In genomic region chr4:46442501-46442900, GRCm38 (mm10) we compare ENCODE assay signal across 24 mouse cellular contexts. TPM values are rescaled to one million over a fixed set of nuclear protein-coding genes. Genes with fewer than 3 reads are reported as not detected.
DNase-seq lines count a peak whose midpoint lies in the region; ATAC-seq lines count a peak whose summit lies in the region.
"Had no signal": no experiment of that assay in that cellular context is flagged by ENCODE, and none has a peak within 500 bp of the region (broad histone marks: within the 10 kb centered on the region; RNA-seq: fewer than 3 reads in every experiment).

No protein-coding gene starts in this region.

- peak overlapping the region; percentile 32 for H3K27ac ChIP-seq in liver, embryonic 12.5 days
- no peak overlapping the region for H3K27ac ChIP-seq in liver, embryonic 11.5 days (ENCODE audit: low read depth, low read length)
- H3K27ac ChIP-seq: heart, embryonic 15.5 days; hindbrain, embryonic 12.5 days; intestine, embryonic 15.5 days; kidney, postnatal 0 days; layer of hippocampus, adult 2 months; limb, embryonic 12.5 days; midbrain, embryonic 13.5 days had no signal

- H3K36me3 ChIP-seq in liver, embryonic 12.5 days = no peaks in the 10 kb centered on the region
- no peaks in the 10 kb centered on the region for H3K36me3 ChIP-seq in liver, embryonic 11.5 days (ENCODE audit: control insufficient read depth, insufficient read depth, low read length)
- H3K36me3 ChIP-seq: heart, embryonic 15.5 days; hindbrain, embryonic 12.5 days; intestine, embryonic 15.5 days; limb, embryonic 12.5 days; midbrain, embryonic 13.5 days had no signal

- H3K4me1 ChIP-seq in liver, embryonic 12.5 days = peaks cover 49% of the 10 kb centered on the region
- peaks cover 11% of the 10 kb centered on the region; the same call in 1 of the 2 replicates for H3K4me1 ChIP-seq in liver, embryonic 11.5 days (replicated peaks; ENCODE audit: control insufficient read depth, insufficient read depth, low read length)
- H3K4me1 ChIP-seq: heart, embryonic 15.5 days; hindbrain, embryonic 12.5 days; intestine, embryonic 15.5 days; limb, embryonic 12.5 days; midbrain, embryonic 13.5 days had no signal

- DNase-seq in liver, embryonic 11.5 days (ENCODE audit: low spot score) = no peak
- peak; percentile 41 to 60 for DNase-seq in CD8-positive naive resting alpha-beta T cell, adult 2 months (ENCODE audit: low read depth in 2 of 2, low spot score in 2 of 2)
- peak; percentile 79 to 91 for DNase-seq in natural killer cell, adult 2 months (ENCODE audit: low spot score in 2 of 2)
- DNase-seq in kidney, adult 9 months = no peak
- DNase-seq in right cerebral cortex, postnatal 14 days = no peak
- DNase-seq in cerebellum, adult 9-10 months = no peak
- DNase-seq: cerebellum, postnatal 25 days; heart, adult 11 months; lung, adult 2 months; lung, postnatal 4 days; right cerebral cortex, adult 18-20 months; spleen, adult 18-20 months had no signal

- WGBS in liver, embryonic 12.5 days (ENCODE audit: insufficient replicate concordance) = 61% methylated on average over 4 of the region's 4 CpGs
- WGBS in liver, embryonic 11.5 days = 68% methylated on average over 4 of the region's 4 CpGs

- no peaks in the 10 kb centered on the region for H3K9me3 ChIP-seq in liver, embryonic 12.5 days (replicated peaks)
- no peaks in the 10 kb centered on the region for H3K9me3 ChIP-seq in liver, embryonic 11.5 days (ENCODE audit: control insufficient read depth, low read length)
- H3K9me3 ChIP-seq: heart, embryonic 15.5 days; hindbrain, embryonic 12.5 days; intestine, embryonic 15.5 days; limb, embryonic 12.5 days; midbrain, embryonic 13.5 days had no signal

- H3K4me3 ChIP-seq in liver, embryonic 12.5 days = no peak overlapping the region
- no peak overlapping the region for H3K4me3 ChIP-seq in liver, embryonic 11.5 days (ENCODE audit: low read depth, low read length)
- H3K4me3 ChIP-seq: heart, embryonic 15.5 days; hindbrain, embryonic 12.5 days; intestine, embryonic 15.5 days; layer of hippocampus, adult 2 months; limb, embryonic 12.5 days; midbrain, embryonic 13.5 days had no signal

- 0 out of 2 replicates have a peak, but pooled peaks have one; percentile 33 for ATAC-seq in liver, embryonic 12.5 days
- no peak for ATAC-seq in liver, embryonic 11.5 days (replicated peaks; ENCODE audit: low FRiP score)
- peak; percentile 53 to 77 for ATAC-seq in hematopoietic stem cell, adult 5-6 weeks (replicated peaks in 1 of 2; ENCODE audit: insufficient read depth in 1 of 2, low FRiP score in 2 of 2, low TSS enrichment in 1 of 2, low read depth in 1 of 2, poor library complexity in 2 of 2, severe bottlenecking in 2 of 2)
- ATAC-seq: forebrain, embryonic 14.5 days; intestine, embryonic 15.5 days; midbrain, embryonic 13.5 days had no signal

- H3K9ac ChIP-seq in liver, embryonic 12.5 days = peak overlapping the region; percentile 12; the same call in 1 of the 2 replicates
- no peak overlapping the region for H3K9ac ChIP-seq in liver, embryonic 11.5 days (ENCODE audit: low read depth, low read length)
- H3K9ac ChIP-seq: heart, embryonic 15.5 days; hindbrain, embryonic 12.5 days; intestine, embryonic 15.5 days; limb, embryonic 12.5 days; midbrain, embryonic 13.5 days had no signal

- no peaks in the 10 kb centered on the region for H3K27me3 ChIP-seq in liver, embryonic 12.5 days (replicated peaks)
- H3K27me3 ChIP-seq in liver, embryonic 11.5 days (replicated peaks; ENCODE audit: control insufficient read depth, insufficient read depth, low read length) = no peaks in the 10 kb centered on the region
- H3K27me3 ChIP-seq: heart, embryonic 15.5 days; hindbrain, embryonic 12.5 days; intestine, embryonic 15.5 days; limb, embryonic 12.5 days; midbrain, embryonic 13.5 days had no signal

- H3K4me2 ChIP-seq in liver, embryonic 12.5 days = no peak overlapping the region
- H3K4me2 ChIP-seq in liver, embryonic 11.5 days = no peak overlapping the region
- H3K4me2 ChIP-seq: heart, embryonic 15.5 days; hindbrain, embryonic 12.5 days; intestine, embryonic 15.5 days; limb, embryonic 12.5 days; midbrain, embryonic 13.5 days had no signal

RNA-seq across cellular contexts. Expression of gene Anp32b, which starts 8.2 kb away (rescaled TPM):
- polyA plus RNA-seq in liver, embryonic 12.5 days (2016; fragmentation: Nextera tagmentation; extraction: Ambion mirVana) = 669 and 722 TPM in 2 replicates
- polyA plus RNA-seq in liver, embryonic 11.5 days (2014; fragmentation: Nextera tagmentation; extraction: Ambion mirVana) = 586 and 618 TPM in 2 replicates
- total RNA-seq in hematopoietic stem cell, adult 5-6 weeks (2017) = 103 and 209 TPM in 2 replicates

RNA-seq across cellular contexts. Expression of gene Hemgn, which starts 29.2 kb away (rescaled TPM):
- 425 and 445 TPM in 2 replicates for polyA plus RNA-seq in liver, embryonic 12.5 days (2016; fragmentation: Nextera tagmentation; extraction: Ambion mirVana)
- polyA plus RNA-seq in liver, embryonic 11.5 days (2014; fragmentation: Nextera tagmentation; extraction: Ambion mirVana) = 206 and 233 TPM in 2 replicates
- total RNA-seq in hematopoietic stem cell, adult 5-6 weeks (2017) = 35.5 and 57.0 TPM in 2 replicates
- total RNA-seq: adrenal gland, adult 18-20 months; layer of hippocampus, adult 2 months; left cerebral cortex, adult 8-10 months had no signal
- polyA plus RNA-seq: forebrain, embryonic 14.5 days; lung, adult 2 months had no signal

RNA-seq across cellular contexts. Expression of gene Nans, which starts 46.5 kb away (rescaled TPM):
- 75.7 and 78.4 TPM in 2 replicates for polyA plus RNA-seq in liver, embryonic 12.5 days (2016; fragmentation: Nextera tagmentation; extraction: Ambion mirVana)
- polyA plus RNA-seq in liver, embryonic 11.5 days (2014; fragmentation: Nextera tagmentation; extraction: Ambion mirVana) = 108 and 109 TPM in 2 replicates
- total RNA-seq in hematopoietic stem cell, adult 5-6 weeks (2017) = 47.3 and 48.7 TPM in 2 replicates

RNA-seq across cellular contexts. Expression of gene Trmo, which starts 53.3 kb away (rescaled TPM):
- 9.2 and 11.5 TPM in 2 replicates for polyA plus RNA-seq in liver, embryonic 12.5 days (2016; fragmentation: Nextera tagmentation; extraction: Ambion mirVana)
- polyA plus RNA-seq in liver, embryonic 11.5 days (2014; fragmentation: Nextera tagmentation; extraction: Ambion mirVana) = 14.1 and 14.7 TPM in 2 replicates
- 10.6 and 12.9 TPM in 2 replicates for total RNA-seq in hematopoietic stem cell, adult 5-6 weeks (2017)

Comparison
In these comparisons a context has a peak if more than half of its experiments do, and no peak if none do; other contexts are left out.
1. DNase-seq: peak in CD8-positive naive resting alpha-beta T cell, adult 2 months (2 of 2) and natural killer cell, adult 2 months (2 of 2); none in liver, embryonic 11.5 days (single experiment), kidney, adult 9 months (single experiment), right cerebral cortex, postnatal 14 days (single experiment) and cerebellum, adult 9-10 months (single experiment).